Mouse (Mus musculus): Measurements from ENCODE around the gene Tor1aip1. TPM values are rescaled to one million over a fixed set of nuclear protein-coding genes. Genes with fewer than 3 reads are reported as not detected.
A peak's percentile ranks its signal among the peaks of the same experiment; 100 is the strongest.
"Not testable (repeated sequence)": the region's sequence is repeated elsewhere in the genome, so short reads cannot be mapped to it uniquely, and the experiment has no call there.

Gene Tor1aip1
- polyA plus RNA-seq, 1 experiment from 2014 or later = 75.4 TPM

- H3K27me3 ChIP-seq = no peaks in the 10 kb centered on the region
- CTCF ChIA-PET = no interaction called here
- no peak for TF ChIP-seq CTCF (IDR thresholded peaks at IDR 0.05)
- no peak for DNase-seq (ENCODE audit: low read depth, low spot score)
- in situ Hi-C loops (cut with MboI; ENCODE audit: low pct_unique_long_range_greater_than_20kb) = no loop called here
- ATAC-seq = no peak
- POLR2A ChIA-PET = no interaction called here
These were observed 21.9 kb upstream of the Tor1aip1 start for GRCm38 (mm10) chr1:156058207-156058606.

GRCm38 (mm10) chr1:156046688-156047087, 10.4 kb upstream of the Tor1aip1 start:
- DNase-seq (ENCODE audit: low read depth, low spot score) = no peak
- CTCF ChIA-PET = interaction anchor here (0.9 kb wide), 1 partner anchor 8 kb away, joined by 3 read pairs; no protein-coding TSS in a partner anchor
- in situ Hi-C loops (cut with MboI; ENCODE audit: low pct_unique_long_range_greater_than_20kb) = no loop called here

GRCm38 (mm10) chr1:156044211-156044611, 7.9 kb upstream of the Tor1aip1 start:
- in situ Hi-C loops (cut with MboI; ENCODE audit: low pct_unique_long_range_greater_than_20kb) = no loop called here
- TF ChIP-seq CTCF (IDR thresholded peaks at IDR 0.05) = no peak
- ATAC-seq = no peak
- H3K27me3 ChIP-seq = no peaks in the 10 kb centered on the region
- no peak for DNase-seq (ENCODE audit: low read depth, low spot score)
- ChIA-PET CTCF (no interaction called here), POLR2A (no interaction called here)

More at GRCm38 (mm10) chr1:156046688-156047087, 10.4 kb upstream of the Tor1aip1 start:
- no peak for ATAC-seq
- H3K27me3 ChIP-seq = no peaks in the 10 kb centered on the region
- POLR2A ChIA-PET = interaction anchor here (0.6 to 1.3 kb wide), 3 partner anchors 9 to 491 kb away, joined by 3 to 6 read pairs (median 3); partner anchors contain the start of gene Tor1aip2
- no peak for TF ChIP-seq CTCF (IDR thresholded peaks at IDR 0.05)

GRCm38 (mm10) chr1:156043027-156043426, 6.7 kb upstream of the Tor1aip1 start:
- DNase-seq (ENCODE audit: low read depth, low spot score) = no peak

GRCm38 (mm10) chr1:156042481-156042880, 6.2 kb upstream of the Tor1aip1 start:
- DNase-seq (ENCODE audit: low read depth, low spot score) (no peak), ATAC-seq (no peak)
- no peaks in the 10 kb centered on the region for H3K27me3 ChIP-seq
- no peak for TF ChIP-seq CTCF (IDR thresholded peaks at IDR 0.05)
- CTCF ChIA-PET = interaction anchor here (0.6 to 1.6 kb wide), 5 partner anchors 19 to 187 kb away, joined by 3 to 6 read pairs (median 3); no protein-coding TSS in a partner anchor
- POLR2A ChIA-PET = no interaction called here
- in situ Hi-C loops (cut with MboI; ENCODE audit: low pct_unique_long_range_greater_than_20kb) = no loop called here

More at GRCm38 (mm10) chr1:156043027-156043426, 6.7 kb upstream of the Tor1aip1 start:
- in situ Hi-C loops (cut with MboI; ENCODE audit: low pct_unique_long_range_greater_than_20kb) = no loop called here
- ATAC-seq = peak; percentile 75
- no peaks in the 10 kb centered on the region for H3K27me3 ChIP-seq
- TF ChIP-seq CTCF (IDR thresholded peaks at IDR 0.05) = no peak
- ChIA-PET CTCF (interaction anchor here (0.6 to 1.6 kb wide), 5 partner anchors 18 to 187 kb away, joined by 3 to 6 read pairs (median 3); no protein-coding TSS in a partner anchor), POLR2A (no interaction called here)

- H3K27me3 ChIP-seq = no peaks in the 10 kb centered on the region
- no peak for ATAC-seq
- CTCF ChIA-PET = interaction anchor here (1.6 kb wide), 1 partner anchor 20 kb away, joined by 6 read pairs; no protein-coding TSS in a partner anchor
- no peak for DNase-seq (ENCODE audit: low read depth, low spot score)
- no peak for TF ChIP-seq CTCF (IDR thresholded peaks at IDR 0.05)
- POLR2A ChIA-PET = no interaction called here
- in situ Hi-C loops (cut with MboI; ENCODE audit: low pct_unique_long_range_greater_than_20kb) = no loop called here
These were observed 5.4 kb upstream of the Tor1aip1 start for GRCm38 (mm10) chr1:156041451-156042241.

GRCm38 (mm10) chr1:156040731-156041401, 4.6 kb upstream of the Tor1aip1 start:
- POLR2A ChIA-PET = no interaction called here
- no peaks in the 10 kb centered on the region for H3K27me3 ChIP-seq
- DNase-seq (ENCODE audit: low read depth, low spot score) (peak; percentile 55), ATAC-seq (peak; percentile 58)
- no peak for TF ChIP-seq CTCF (IDR thresholded peaks at IDR 0.05)
- in situ Hi-C loops (cut with MboI; ENCODE audit: low pct_unique_long_range_greater_than_20kb) = no loop called here
- CTCF ChIA-PET = no interaction called here

- CTCF ChIA-PET; H3K27me3 ChIP-seq; ATAC-seq; in situ Hi-C loops (cut with MboI; ENCODE audit: low pct_unique_long_range_greater_than_20kb); DNase-seq (ENCODE audit: low read depth, low spot score); POLR2A ChIA-PET: not testable (repeated sequence)
These were observed 3.7 kb upstream of the Tor1aip1 start for GRCm38 (mm10) chr1:156039989-156040388.

GRCm38 (mm10) chr1:156037144-156037583, 884 bp upstream of the Tor1aip1 start:
- ChIA-PET CTCF (interaction anchor here (1.4 kb wide), 2 partner anchors 8 to 15 kb away, joined by 3 read pairs; no protein-coding TSS in a partner anchor), POLR2A (interaction anchor here (0.6 to 1.1 kb wide), 3 partner anchors 10 to 683 kb away, joined by 3 to 7 read pairs (median 3); no protein-coding TSS in a partner anchor)
- TF ChIP-seq CTCF (IDR thresholded peaks at IDR 0.05) = no peak
- DNase-seq (ENCODE audit: low read depth, low spot score) (no peak), ATAC-seq (no peak)
- no peaks in the 10 kb centered on the region for H3K27me3 ChIP-seq
- in situ Hi-C loops (cut with MboI; ENCODE audit: low pct_unique_long_range_greater_than_20kb) = no loop called here

- TF ChIP-seq CTCF (IDR thresholded peaks at IDR 0.05) = no peak
- CTCF ChIA-PET = interaction anchor here (1.4 to 2.5 kb wide), 2 partner anchors 10 to 12 kb away, joined by 3 to 9 read pairs; no protein-coding TSS in a partner anchor
- DNase-seq (ENCODE audit: low read depth, low spot score) (no peak), ATAC-seq (peak; percentile 48)
- in situ Hi-C loops (cut with MboI; ENCODE audit: low pct_unique_long_range_greater_than_20kb) = no loop called here
- no peaks in the 10 kb centered on the region for H3K27me3 ChIP-seq
- POLR2A ChIA-PET = interaction anchor here (0.6 to 1.0 kb wide), 5 partner anchors 10 to 1885 kb away, joined by 3 to 5 read pairs (median 3); no protein-coding TSS in a partner anchor
These were observed 881 bp downstream of the Tor1aip1 start, which contains the start of gene Tor1aip2 for GRCm38 (mm10) chr1:156035269-156035929. Gene Tor1aip2, plus strand, starts transcription at chr1:156035403.

Measured in Patski (cell line).